Mouse (Mus musculus): ENCODE measurements around the gene Slc35d1. TPM values are rescaled to one million over a fixed set of nuclear protein-coding genes. Genes with fewer than 3 reads are reported as not detected.

The Slc35d1 gene
- polyA plus RNA-seq, 1 experiment from 2014 or later = 5.4 TPM

Other genes with a start within 250 kb of the Slc35d1 start
- 0.95 and 1.0 TPM in 2 replicates for gene Tctex1d1, start 236.6 kb downstream of the Slc35d1 start, polyA plus RNA-seq (2015; fragmentation: Nextera tagmentation; extraction: Ambion mirVana)
- 1.3 and 2.7 TPM in 2 replicates for gene Insl5, start 188.3 kb downstream of the Slc35d1 start, polyA plus RNA-seq (2015; fragmentation: Nextera tagmentation; extraction: Ambion mirVana)
- gene Mier1, start 100.8 kb downstream of the Slc35d1 start, polyA plus RNA-seq (2015; fragmentation: Nextera tagmentation; extraction: Ambion mirVana) = 22.9 and 29.8 TPM in 2 replicates
- gene Wdr78, start 100.6 kb downstream of the Slc35d1 start, polyA plus RNA-seq (2015; fragmentation: Nextera tagmentation; extraction: Ambion mirVana) = 1.2 and 1.7 TPM in 2 replicates
- gene 4921539E11Rik, start 75.7 kb upstream of the Slc35d1 start, polyA plus RNA-seq (2015; fragmentation: Nextera tagmentation; extraction: Ambion mirVana) = not detected in 2 replicates
- 22.7 and 25.4 TPM in 2 replicates for gene Oma1, start 98.6 kb upstream of the Slc35d1 start, polyA plus RNA-seq (2015; fragmentation: Nextera tagmentation; extraction: Ambion mirVana)